Mouse (Mus musculus): ENCODE measurements at regions not wholly inside any gene's neighbourhood (a gene's known extent, or its start where the extent isn't known, plus 50 kb on each side); places are given as distances from the start of the nearest gene placed in this dataset.

- DNase-seq (ENCODE audit: low spot score), result no peak
Observed at GRCm38 (mm10) chr16:27507212-27507611, 118.5 kb downstream of the Ccdc50 start.

- DNase-seq (ENCODE audit: low spot score), result peak; percentile 10
Observed at GRCm38 (mm10) chr16:27523527-27524121, 135.0 kb downstream of the Ccdc50 start.

- DNase-seq (ENCODE audit: low spot score), result no peak
Observed at GRCm38 (mm10) chr16:27526669-27527068, 138.0 kb downstream of the Ccdc50 start.

GRCm38 (mm10) chr16:27530634-27531033, 142.0 kb downstream of the Ccdc50 start:
- no peak for DNase-seq (ENCODE audit: low spot score)
